Mouse (Mus musculus): ENCODE measurements around the gene Lrrc25. TPM values are rescaled to one million over a fixed set of nuclear protein-coding genes. Genes with fewer than 3 reads are reported as not detected.

Gene Lrrc25
- 1.3 and 3.2 TPM in 2 replicates for polyA plus RNA-seq (2014; fragmentation: Nextera tagmentation; extraction: Ambion mirVana)

- no peak for ATAC-seq (ENCODE audit: insufficient number of reproducible peaks, insufficient read depth, low FRiP score, low read depth)
- no peak within 1 kb of the TSS for H3K9ac ChIP-seq (ENCODE audit: low read length)
- 68% methylated on average over 3 of the region's 3 CpGs for WGBS
Measured at GRCm38 (mm10) chr8:70615894-70616293, at the start of gene Lrrc25. TSS of gene Lrrc25 (plus strand) at chr8:70616155.

GRCm38 (mm10) chr8:70570360-70570759, 45.6 kb upstream of the Lrrc25 start:
- Histone ChIP-seq H3K27me3 (ENCODE audit: control insufficient read depth, insufficient read depth, low read length) (no peaks in the 10 kb centered on the region), H3K27ac (replicated peaks in 1 of 2; ENCODE audit: control insufficient read depth in 1 of 2, insufficient read depth in 1 of 2, low read depth in 2 of 2, low read length in 2 of 2) (peak overlapping the region; percentile 63 to 73), H3K4me1 (ENCODE audit: control insufficient read depth in 2 of 2, insufficient read depth in 2 of 2, low read length in 2 of 2) (peaks cover 26 to 37% of the 10 kb centered on the region in 2 experiments), H3K4me3 (ENCODE audit: control insufficient read depth in 1 of 2, insufficient read depth in 1 of 2, low read depth in 1 of 2, low read length in 2 of 2) (no peak overlapping the region), H3K36me3 (ENCODE audit: control insufficient read depth, insufficient read depth, low read length) (peaks cover 11% of the 10 kb centered on the region; the same call in 1 of the 2 replicates), H3K4me2 (ENCODE audit: low read length) (no peak overlapping the region), H3K9me3 (ENCODE audit: control insufficient read depth, low read length) (no peaks in the 10 kb centered on the region), H3K9ac (ENCODE audit: low read length) (no peak overlapping the region)
- no peak for ATAC-seq (ENCODE audit: insufficient number of reproducible peaks, insufficient read depth, low FRiP score, low read depth)

More at GRCm38 (mm10) chr8:70615894-70616293, at the start of gene Lrrc25:
- H3K27me3 ChIP-seq (ENCODE audit: control insufficient read depth, insufficient read depth, low read length), result peaks cover 5% of the 10 kb centered on the region; the same call in 1 of the 2 replicates
- no peak within 1 kb of the TSS for H3K27ac ChIP-seq (replicated peaks in 1 of 2; ENCODE audit: control insufficient read depth in 1 of 2, insufficient read depth in 1 of 2, low read depth in 2 of 2, low read length in 2 of 2)
- no peaks in the 10 kb centered on the region for H3K36me3 ChIP-seq (ENCODE audit: control insufficient read depth, insufficient read depth, low read length)
- no peak within 1 kb of the TSS for H3K4me2 ChIP-seq (ENCODE audit: low read length)
- peaks cover 3% of the 10 kb centered on the region in 2 experiments; a peak in 2 of 4 replicates for H3K4me1 ChIP-seq (ENCODE audit: control insufficient read depth in 2 of 2, insufficient read depth in 2 of 2, low read length in 2 of 2)
- no peaks in the 10 kb centered on the region for H3K9me3 ChIP-seq (ENCODE audit: control insufficient read depth, low read length)
- no peak within 1 kb of the TSS for H3K4me3 ChIP-seq (ENCODE audit: control insufficient read depth in 1 of 2, insufficient read depth in 1 of 2, low read depth in 1 of 2, low read length in 2 of 2)

GRCm38 (mm10) chr8:70570990-70571389, 45.0 kb upstream of the Lrrc25 start:
- peaks cover 22 to 31% of the 10 kb centered on the region in 2 experiments for H3K4me1 ChIP-seq (ENCODE audit: control insufficient read depth in 2 of 2, insufficient read depth in 2 of 2, low read length in 2 of 2)
- H3K4me2 ChIP-seq (ENCODE audit: low read length), result no peak overlapping the region
- H3K4me3 ChIP-seq (ENCODE audit: control insufficient read depth in 1 of 2, insufficient read depth in 1 of 2, low read depth in 1 of 2, low read length in 2 of 2), result no peak overlapping the region
- peak overlapping the region; percentile 18; the same call in 1 of the 2 replicates for H3K9ac ChIP-seq (ENCODE audit: low read length)
- no peaks in the 10 kb centered on the region for H3K27me3 ChIP-seq (ENCODE audit: control insufficient read depth, insufficient read depth, low read length)
- peaks cover 11% of the 10 kb centered on the region; the same call in 1 of the 2 replicates for H3K36me3 ChIP-seq (ENCODE audit: control insufficient read depth, insufficient read depth, low read length)
- ATAC-seq (ENCODE audit: insufficient number of reproducible peaks, insufficient read depth, low FRiP score, low read depth), result 0 out of 2 replicates have a peak, but pooled peaks have one; percentile 20
- WGBS, result 37% methylated on average over 6 of the region's 6 CpGs
- H3K27ac ChIP-seq (replicated peaks in 1 of 2; ENCODE audit: control insufficient read depth in 1 of 2, insufficient read depth in 1 of 2, low read depth in 2 of 2, low read length in 2 of 2), result peak overlapping the region; percentile 63 to 73
- H3K9me3 ChIP-seq (ENCODE audit: control insufficient read depth, low read length), result no peaks in the 10 kb centered on the region

GRCm38 (mm10) chr8:70574302-70574701, 41.7 kb upstream of the Lrrc25 start:
- Histone ChIP-seq H3K27me3 (ENCODE audit: control insufficient read depth, insufficient read depth, low read length) (no peaks in the 10 kb centered on the region), H3K27ac (replicated peaks in 1 of 2; ENCODE audit: control insufficient read depth in 1 of 2, insufficient read depth in 1 of 2, low read depth in 2 of 2, low read length in 2 of 2) (no peak overlapping the region), H3K4me2 (ENCODE audit: low read length) (no peak overlapping the region), H3K36me3 (ENCODE audit: control insufficient read depth, insufficient read depth, low read length) (peaks cover 35% of the 10 kb centered on the region), H3K9me3 (ENCODE audit: control insufficient read depth, low read length) (no peaks in the 10 kb centered on the region), H3K9ac (ENCODE audit: low read length) (no peak overlapping the region), H3K4me3 (ENCODE audit: control insufficient read depth in 1 of 2, insufficient read depth in 1 of 2, low read depth in 1 of 2, low read length in 2 of 2) (no peak overlapping the region), H3K4me1 (ENCODE audit: control insufficient read depth in 2 of 2, insufficient read depth in 2 of 2, low read length in 2 of 2) (peaks cover 17 to 24% of the 10 kb centered on the region in 2 experiments)
- no peak for ATAC-seq (ENCODE audit: insufficient number of reproducible peaks, insufficient read depth, low FRiP score, low read depth)

GRCm38 (mm10) chr8:70574915-70575314, 41.0 kb upstream of the Lrrc25 start:
- Histone ChIP-seq H3K4me2 (ENCODE audit: low read length) (no peak overlapping the region), H3K36me3 (ENCODE audit: control insufficient read depth, insufficient read depth, low read length) (peaks cover 37% of the 10 kb centered on the region), H3K9ac (ENCODE audit: low read length) (no peak overlapping the region), H3K4me3 (ENCODE audit: control insufficient read depth in 1 of 2, insufficient read depth in 1 of 2, low read depth in 1 of 2, low read length in 2 of 2) (no peak overlapping the region), H3K9me3 (ENCODE audit: control insufficient read depth, low read length) (no peaks in the 10 kb centered on the region), H3K27ac (replicated peaks in 1 of 2; ENCODE audit: control insufficient read depth in 1 of 2, insufficient read depth in 1 of 2, low read depth in 2 of 2, low read length in 2 of 2) (no peak overlapping the region), H3K27me3 (ENCODE audit: control insufficient read depth, insufficient read depth, low read length) (no peaks in the 10 kb centered on the region), H3K4me1 (ENCODE audit: control insufficient read depth in 2 of 2, insufficient read depth in 2 of 2, low read length in 2 of 2) (peaks cover 16 to 21% of the 10 kb centered on the region in 2 experiments)
- ATAC-seq (ENCODE audit: insufficient number of reproducible peaks, insufficient read depth, low FRiP score, low read depth), result 0 out of 2 replicates have a peak, but pooled peaks have one; percentile 14
- 52% methylated on average over 4 of the region's 4 CpGs for WGBS

- peaks cover 0 to 3% of the 10 kb centered on the region in 2 experiments; a peak in 1 of 4 replicates for H3K4me1 ChIP-seq (ENCODE audit: control insufficient read depth in 2 of 2, insufficient read depth in 2 of 2, low read length in 2 of 2)
- peaks cover 60% of the 10 kb centered on the region for H3K36me3 ChIP-seq (ENCODE audit: control insufficient read depth, insufficient read depth, low read length)
- ATAC-seq (ENCODE audit: insufficient number of reproducible peaks, insufficient read depth, low FRiP score, low read depth), result no peak
- no peaks in the 10 kb centered on the region for H3K27me3 ChIP-seq (ENCODE audit: control insufficient read depth, insufficient read depth, low read length)
- no peak overlapping the region for H3K9ac ChIP-seq (ENCODE audit: low read length)
- H3K9me3 ChIP-seq (ENCODE audit: control insufficient read depth, low read length), result no peaks in the 10 kb centered on the region
- H3K27ac ChIP-seq (replicated peaks in 1 of 2; ENCODE audit: control insufficient read depth in 1 of 2, insufficient read depth in 1 of 2, low read depth in 2 of 2, low read length in 2 of 2), result no peak overlapping the region
- H3K4me3 ChIP-seq (ENCODE audit: control insufficient read depth in 1 of 2, insufficient read depth in 1 of 2, low read depth in 1 of 2, low read length in 2 of 2), result no peak overlapping the region
- H3K4me2 ChIP-seq (ENCODE audit: low read length), result no peak overlapping the region
- WGBS, result 96% methylated on average over 3 of the region's 3 CpGs
Measured at GRCm38 (mm10) chr8:70577207-70577606, 38.7 kb upstream of the Lrrc25 start.

- H3K9ac ChIP-seq (ENCODE audit: low read length), result no peak overlapping the region
- H3K27ac ChIP-seq (replicated peaks in 1 of 2; ENCODE audit: control insufficient read depth in 1 of 2, insufficient read depth in 1 of 2, low read depth in 2 of 2, low read length in 2 of 2), result no peak overlapping the region
- 92% methylated on average over 18 of the region's 18 CpGs for WGBS
- H3K9me3 ChIP-seq (ENCODE audit: control insufficient read depth, low read length), result no peaks in the 10 kb centered on the region
- no peak overlapping the region for H3K4me3 ChIP-seq (ENCODE audit: control insufficient read depth in 1 of 2, insufficient read depth in 1 of 2, low read depth in 1 of 2, low read length in 2 of 2)
- no peaks in the 10 kb centered on the region for H3K27me3 ChIP-seq (ENCODE audit: control insufficient read depth, insufficient read depth, low read length)
- peaks cover 89% of the 10 kb centered on the region for H3K36me3 ChIP-seq (ENCODE audit: control insufficient read depth, insufficient read depth, low read length)
- no peaks in the 10 kb centered on the region for H3K4me1 ChIP-seq (ENCODE audit: control insufficient read depth in 2 of 2, insufficient read depth in 2 of 2, low read length in 2 of 2)
- no peak for ATAC-seq (ENCODE audit: insufficient number of reproducible peaks, insufficient read depth, low FRiP score, low read depth)
- no peak overlapping the region for H3K4me2 ChIP-seq (ENCODE audit: low read length)
Measured at GRCm38 (mm10) chr8:70583476-70584387, 32.2 kb upstream of the Lrrc25 start.

Data from heart, embryonic 14.5 days (tissue).